Mouse (Mus musculus) embryonic facial prominence, embryonic 13.5 days (tissue): ENCODE results near the gene Cyp2w1. TPM values are rescaled to one million over a fixed set of nuclear protein-coding genes. Genes with fewer than 3 reads are reported as not detected.

Source experiments
- ATAC-seq: fragments of 200-750 bp; cut with Nextera tagmentation; 2 replicates; pipeline ENCODE4 v1.8.0; 2017; ENCODE audit warnings: low read depth; ENCODE audit not compliant: insufficient number of reproducible peaks, insufficient read depth, low FRiP score, low TSS enrichment
- H3K27ac ChIP-seq: fragments of 300-500 bp; sonication (generic); 2 replicates; pipeline ENCODE4 v1.5.1; 2015; ENCODE audit warnings: moderate library complexity, mild to moderate bottlenecking, inconsistent platforms
- H3K27me3 ChIP-seq: fragments of 300-500 bp; sonication (generic); 2 replicates; pipeline ENCODE4 v1.6.1; 2015; ENCODE audit warnings: mild to moderate bottlenecking, inconsistent platforms
- H3K36me3 ChIP-seq: fragments of 300-500 bp; sonication (generic); 2 replicates; pipeline ENCODE4 v1.6.1; 2015; ENCODE audit warnings: mild to moderate bottlenecking, inconsistent platforms
- H3K4me1 ChIP-seq: fragments of 300-500 bp; sonication (generic); 2 replicates; pipeline ENCODE4 v1.6.1; 2015; ENCODE audit warnings: inconsistent platforms
- H3K4me2 ChIP-seq: fragments of 300-500 bp; sonication (generic); 2 replicates; pipeline ENCODE4 v1.6.1; 2015; ENCODE audit warnings: moderate library complexity, mild to moderate bottlenecking, inconsistent platforms
- H3K4me3 ChIP-seq: fragments of 300-500 bp; sonication (generic); 2 replicates; pipeline ENCODE4 v1.5.1; 2015; ENCODE audit warnings: mild to moderate bottlenecking, inconsistent platforms
- H3K9ac ChIP-seq: fragments of 300-500 bp; sonication (generic); 2 replicates; pipeline ENCODE4 v1.6.1; 2015; ENCODE audit warnings: mild to moderate bottlenecking, inconsistent platforms
- H3K9me3 ChIP-seq: fragments of 300-500 bp; sonication (generic); 2 replicates; pipeline ENCODE4 v1.6.1; 2016; ENCODE audit warnings: inconsistent platforms
- WGBS: fragments of 180-500 bp; shearing (Covaris S2); methylation state at CpG from one replicate; pipeline ENCODE4 v1.1.7; 2015; ENCODE audit warnings: mixed read lengths; 5-methylcytosine and 5-hydroxymethylcytosine counted together
- microRNA counts: library from miRNA; unstranded; fragments of <30 nt; microRNA quantifications from one replicate; lab custom pipeline; 2016
- microRNA-seq: library from miRNA; unstranded; fragments of <30 nt; microRNA quantifications from one replicate; pipeline ENCODE4, GENCODE M21; 2016
- polyA plus RNA-seq: library from polyadenylated mRNA; unstranded; fragments of >200 nt; fragmentation: Nextera tagmentation; extraction: Ambion mirVana; gene quantifications from 2 replicates; pipeline ENCODE4 v1.2.1, GENCODE M21; 2015

Cyp2w1 gene
- polyA plus RNA-seq, 1 experiment from 2014 or later = 17.0 TPM

- H3K9ac ChIP-seq = no peak overlapping the region
- H3K9me3 ChIP-seq = no peaks in the 10 kb centered on the region
- H3K36me3 ChIP-seq = no peaks in the 10 kb centered on the region
- H3K27me3 ChIP-seq = no peaks in the 10 kb centered on the region
- no peak for ATAC-seq
- H3K4me1 ChIP-seq = peaks cover 20% of the 10 kb centered on the region; the same call in 1 of the 2 replicates
- no peak overlapping the region for H3K27ac ChIP-seq
- no peak overlapping the region for H3K4me3 ChIP-seq
- H3K4me2 ChIP-seq = no peak overlapping the region
- WGBS = 43% methylated on average over 5 of the region's 5 CpGs
Measured at GRCm38 (mm10) chr5:139397959-139398753, 45.7 kb downstream of the Cyp2w1 start.

- no peak overlapping the region for H3K27ac ChIP-seq
- no peaks in the 10 kb centered on the region for H3K9me3 ChIP-seq
- H3K27me3 ChIP-seq = no peaks in the 10 kb centered on the region
- ATAC-seq = no peak
- H3K4me2 ChIP-seq = no peak overlapping the region
- H3K36me3 ChIP-seq = no peaks in the 10 kb centered on the region
- no peak overlapping the region for H3K4me3 ChIP-seq
- WGBS = 77% methylated on average over 5 of the region's 5 CpGs
- 0 out of 2 replicates have a peak overlapping the region, but pooled peaks have one; percentile 36 for H3K9ac ChIP-seq
- peaks cover 20% of the 10 kb centered on the region; the same call in 1 of the 2 replicates for H3K4me1 ChIP-seq
Measured at GRCm38 (mm10) chr5:139398786-139399185, 46.4 kb downstream of the Cyp2w1 start.

DNA sequence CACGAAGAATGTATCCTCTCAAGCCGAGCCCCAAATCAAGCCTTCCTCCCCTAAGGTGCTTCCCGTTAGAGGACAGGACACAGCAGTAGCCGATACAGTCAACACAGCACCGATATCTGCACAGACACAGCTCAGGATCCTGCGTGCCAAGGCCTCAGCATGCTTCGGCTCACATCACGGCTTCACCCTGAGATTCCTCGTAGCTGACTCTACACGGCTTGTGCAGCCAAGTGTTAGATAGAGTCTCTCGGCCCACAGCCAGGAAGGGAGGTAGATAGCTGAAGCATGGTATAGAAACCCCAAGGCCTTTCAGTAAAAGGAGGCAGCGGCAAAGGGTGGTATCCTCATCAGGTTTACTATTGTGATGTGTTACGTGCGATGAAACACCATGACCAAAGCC lies 47.6 kb downstream of the Cyp2w1 start:
- no peaks in the 10 kb centered on the region for H3K9me3 ChIP-seq
- peaks cover 11% of the 10 kb centered on the region; the same call in 1 of the 2 replicates for H3K4me1 ChIP-seq
- no peak overlapping the region for H3K4me3 ChIP-seq
- H3K4me2 ChIP-seq = no peak overlapping the region
- ATAC-seq = no peak
- H3K27me3 ChIP-seq = no peaks in the 10 kb centered on the region
- WGBS = 89% methylated on average over 14 of the region's 14 CpGs
- H3K9ac ChIP-seq = no peak overlapping the region
- no peak overlapping the region for H3K27ac ChIP-seq
- no peaks in the 10 kb centered on the region for H3K36me3 ChIP-seq

DNA sequence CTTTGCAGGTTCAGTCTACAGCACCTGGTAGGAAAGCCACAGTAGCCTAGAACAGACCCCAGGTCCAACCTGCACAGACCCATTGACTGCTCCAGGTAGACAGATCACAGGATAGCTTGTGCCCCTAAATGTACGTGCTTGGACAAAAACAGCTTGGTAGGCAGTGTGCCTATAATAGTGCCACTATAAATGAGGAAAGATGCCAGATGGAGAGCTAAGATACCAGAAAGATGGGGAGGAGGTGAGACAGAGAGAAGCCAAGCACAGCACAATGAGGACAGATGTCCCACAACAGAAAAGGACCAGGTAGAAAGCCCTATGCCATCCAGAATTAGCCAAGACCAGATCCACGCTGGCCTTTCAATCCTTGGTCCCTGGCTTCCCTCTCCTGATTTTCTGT lies 49.7 kb downstream of the Cyp2w1 start:
- Histone ChIP-seq H3K9me3 (no peaks in the 10 kb centered on the region), H3K9ac (no peak overlapping the region), H3K4me2 (no peak overlapping the region), H3K4me3 (no peak overlapping the region), H3K4me1 (peaks cover 26% of the 10 kb centered on the region), H3K27ac (no peak overlapping the region), H3K36me3 (no peaks in the 10 kb centered on the region), H3K27me3 (no peaks in the 10 kb centered on the region)
- ATAC-seq = no peak
- WGBS = 81% methylated on average over 2 of the region's 2 CpGs

DNA sequence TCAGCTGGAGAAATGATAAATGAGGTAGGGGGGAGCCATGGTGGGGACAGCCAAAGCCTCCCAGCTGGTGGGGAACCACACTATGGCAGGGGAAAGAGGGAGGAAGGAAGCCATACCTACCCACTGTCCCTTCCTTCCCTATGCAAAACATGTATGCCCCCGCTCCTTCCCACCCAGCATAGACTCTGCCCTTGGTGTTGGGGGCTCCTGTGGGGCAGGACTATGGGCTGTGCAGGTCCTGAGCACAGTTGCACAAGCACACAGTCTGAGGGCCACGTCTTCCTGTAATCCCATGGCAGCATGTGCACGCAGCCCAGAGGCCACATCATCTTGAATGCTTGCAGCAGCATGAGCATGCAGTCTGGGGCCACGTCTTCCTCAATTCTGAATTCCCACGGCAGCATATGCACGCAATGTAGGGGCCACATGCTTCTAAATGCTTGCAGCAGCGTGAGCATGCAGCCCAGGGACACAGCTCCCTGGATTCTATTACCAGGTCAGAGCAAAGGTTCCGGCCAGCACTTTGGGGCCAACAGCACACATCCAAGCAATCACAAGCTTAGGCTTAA lies 51.4 kb downstream of the Cyp2w1 start:
- WGBS = 82% methylated on average over 8 of the region's 8 CpGs
- ATAC-seq = no peak
- H3K4me1 ChIP-seq = peaks cover 29% of the 10 kb centered on the region
- no peak overlapping the region for H3K27ac ChIP-seq
- no peak overlapping the region for H3K4me2 ChIP-seq
- H3K4me3 ChIP-seq = no peak overlapping the region
- no peaks in the 10 kb centered on the region for H3K9me3 ChIP-seq
- H3K9ac ChIP-seq = 0 out of 2 replicates have a peak overlapping the region, but pooled peaks have one; percentile 32
- no peaks in the 10 kb centered on the region for H3K27me3 ChIP-seq
- H3K36me3 ChIP-seq = no peaks in the 10 kb centered on the region

DNA sequence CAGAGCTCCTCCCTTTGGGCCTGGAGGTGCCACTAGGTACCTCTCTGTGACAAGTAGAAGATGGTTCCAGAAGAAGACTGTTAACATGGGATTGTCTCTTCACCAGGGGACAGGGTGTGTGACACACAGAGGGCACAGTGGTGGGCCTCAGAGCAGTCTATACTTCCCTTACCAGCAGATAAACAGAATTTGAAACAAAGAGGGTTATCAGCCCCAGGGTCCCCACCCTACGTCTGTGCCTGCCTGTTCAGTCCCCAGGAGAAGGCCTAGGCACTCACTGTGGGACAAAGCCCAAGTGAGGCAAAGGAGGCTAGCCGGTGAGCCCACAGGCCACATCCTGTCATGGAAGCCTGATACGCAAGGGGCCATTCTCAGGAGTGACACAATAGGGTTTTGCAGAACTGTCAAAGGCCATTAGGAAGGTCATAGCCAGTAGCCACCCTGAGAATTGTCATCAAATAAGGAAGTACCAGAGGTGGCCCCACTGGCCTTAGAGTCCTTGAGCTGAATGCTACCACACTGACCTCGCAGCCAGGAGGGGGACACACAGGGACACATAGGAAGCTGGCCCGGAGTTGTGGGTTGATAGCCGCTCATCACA lies 52.5 kb downstream of the Cyp2w1 start, which contains the start of gene C130050O18Rik:
TSS of gene C130050O18Rik (plus strand) at position 480 of the 601 bp plus-strand sequence.
- no peak within 1 kb of the TSS for H3K4me3 ChIP-seq
- H3K9me3 ChIP-seq = no peaks in the 10 kb centered on the region
- no peaks in the 10 kb centered on the region for H3K27me3 ChIP-seq
- WGBS = 74% methylated on average over 6 of the region's 6 CpGs
- H3K4me2 ChIP-seq = no peak within 1 kb of the TSS
- peak within 1 kb of the TSS; percentile 78; the same call in 1 of the 2 replicates for H3K27ac ChIP-seq
- H3K36me3 ChIP-seq = no peaks in the 10 kb centered on the region
- H3K4me1 ChIP-seq = peaks cover 31% of the 10 kb centered on the region
- peak within 1 kb of the TSS; percentile 27; the same call in 1 of the 2 replicates for H3K9ac ChIP-seq
- no peak for ATAC-seq

DNA sequence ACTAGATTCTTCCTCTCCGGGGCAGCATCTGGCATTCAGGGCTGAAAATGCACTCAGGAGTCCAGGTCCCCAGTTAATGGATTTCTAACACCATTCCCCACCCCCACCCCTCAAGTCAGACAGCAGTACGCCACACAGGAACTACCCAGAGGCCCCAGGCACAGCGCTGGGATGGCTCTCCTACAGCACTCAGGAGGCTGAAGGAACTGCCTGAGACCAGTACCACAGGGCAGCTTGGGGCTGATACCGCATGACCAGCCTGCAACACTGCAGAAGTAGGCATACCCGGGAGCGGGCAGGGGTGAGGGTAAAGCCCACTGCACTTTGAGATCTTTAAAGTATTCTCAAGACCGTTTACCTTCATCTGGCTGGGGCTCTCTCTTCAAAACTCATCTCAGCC lies 53.1 kb downstream of the Cyp2w1 start:
- no peaks in the 10 kb centered on the region for H3K27me3 ChIP-seq
- peak overlapping the region; percentile 27; the same call in 1 of the 2 replicates for H3K9ac ChIP-seq
- peaks cover 31% of the 10 kb centered on the region for H3K4me1 ChIP-seq
- ATAC-seq = no peak
- no peak overlapping the region for H3K4me3 ChIP-seq
- 72% methylated on average over 7 of the region's 7 CpGs for WGBS
- no peaks in the 10 kb centered on the region for H3K36me3 ChIP-seq
- H3K27ac ChIP-seq = peak overlapping the region; percentile 78; the same call in 1 of the 2 replicates
- no peaks in the 10 kb centered on the region for H3K9me3 ChIP-seq
- H3K4me2 ChIP-seq = no peak overlapping the region

DNA sequence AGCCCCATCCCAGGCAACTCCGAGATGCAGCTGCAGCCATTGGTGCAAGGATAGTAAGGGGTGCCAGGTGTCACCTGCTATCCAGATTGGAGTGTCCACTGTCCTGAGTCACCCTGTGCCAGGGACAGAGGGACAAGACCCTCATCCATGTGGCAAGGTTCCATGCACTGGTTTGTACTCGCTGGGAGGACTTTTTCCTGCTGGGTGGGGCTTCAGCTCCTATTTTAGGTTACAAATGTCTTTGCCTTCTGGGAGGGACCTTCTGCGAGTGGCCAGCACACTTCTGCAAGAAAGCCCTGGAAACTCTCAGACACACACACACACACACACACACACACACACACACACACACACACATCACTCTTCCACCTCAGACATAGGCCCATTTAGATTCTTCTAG lies 53.5 kb downstream of the Cyp2w1 start:
- peak overlapping the region; percentile 78; the same call in 1 of the 2 replicates for H3K27ac ChIP-seq
- no peak overlapping the region for H3K9ac ChIP-seq
- H3K27me3 ChIP-seq = no peaks in the 10 kb centered on the region
- peaks cover 31% of the 10 kb centered on the region for H3K4me1 ChIP-seq
- 72% methylated on average over 3 of the region's 3 CpGs for WGBS
- ATAC-seq = no peak
- no peaks in the 10 kb centered on the region for H3K36me3 ChIP-seq
- no peak overlapping the region for H3K4me3 ChIP-seq
- no peak overlapping the region for H3K4me2 ChIP-seq
- H3K9me3 ChIP-seq = no peaks in the 10 kb centered on the region

MicroRNA genes within 50 kb of the gene (microRNA counts, 519-probe panel; counts per million panel counts)
- microRNA mmu-miR-339-3p (lab: Ali Mortazavi, UCI) = 236 counts per million, percentile 44 among the panel's probes with 10 or more counts
- 236 counts per million, percentile 44 among the panel's probes with 10 or more counts for microRNA mmu-miR-339-5p (lab: Ali Mortazavi, UCI)

Small RNA genes lying within 50 kb of the gene (microRNA-seq; reads per million reads assigned to microRNA genes)
- 612 reads per million, percentile 73 among the genes with 10 or more reads in this experiment for gene Mir339

Other genes starting within 250 kb of the Cyp2w1 start
- 27.7 and 31.1 TPM in 2 replicates for gene Prkar1b, start 202.6 kb upstream of the Cyp2w1 start, polyA plus RNA-seq
- 4.4 and 4.6 TPM in 2 replicates for gene Dnaaf5, start 202.4 kb upstream of the Cyp2w1 start, polyA plus RNA-seq
- 51.5 and 53.0 TPM in 2 replicates for gene Sun1, start 152.0 kb upstream of the Cyp2w1 start, polyA plus RNA-seq
- gene Get4, start 100.3 kb upstream of the Cyp2w1 start, polyA plus RNA-seq = 137 and 160 TPM in 2 replicates
- 0.61 and 0.63 TPM in 2 replicates for gene Adap1, start 27.0 kb upstream of the Cyp2w1 start, polyA plus RNA-seq
- gene Cox19, start 1.2 kb upstream of the Cyp2w1 start, polyA plus RNA-seq = 88.4 and 108 TPM in 2 replicates
- 1.7 and 2.5 TPM in 2 replicates for gene Gpr146, start 25.1 kb downstream of the Cyp2w1 start, polyA plus RNA-seq
- gene C130050O18Rik, start 52.7 kb downstream of the Cyp2w1 start, polyA plus RNA-seq = 3.1 and 3.5 TPM in 2 replicates
- gene Gper1, start 70.5 kb downstream of the Cyp2w1 start, polyA plus RNA-seq = 1.2 and 1.6 TPM in 2 replicates
- 32.6 and 35.6 TPM in 2 replicates for gene 3110082I17Rik, start 107.9 kb downstream of the Cyp2w1 start, polyA plus RNA-seq
- gene Zfand2a, start 131.9 kb downstream of the Cyp2w1 start, polyA plus RNA-seq = 10.5 and 12.2 TPM in 2 replicates
- 2.3 and 4.4 TPM in 2 replicates for gene Uncx, start 190.9 kb downstream of the Cyp2w1 start, polyA plus RNA-seq